18 mouse cellular contexts compared by ENCODE assay signal in the genomic region with DNA sequence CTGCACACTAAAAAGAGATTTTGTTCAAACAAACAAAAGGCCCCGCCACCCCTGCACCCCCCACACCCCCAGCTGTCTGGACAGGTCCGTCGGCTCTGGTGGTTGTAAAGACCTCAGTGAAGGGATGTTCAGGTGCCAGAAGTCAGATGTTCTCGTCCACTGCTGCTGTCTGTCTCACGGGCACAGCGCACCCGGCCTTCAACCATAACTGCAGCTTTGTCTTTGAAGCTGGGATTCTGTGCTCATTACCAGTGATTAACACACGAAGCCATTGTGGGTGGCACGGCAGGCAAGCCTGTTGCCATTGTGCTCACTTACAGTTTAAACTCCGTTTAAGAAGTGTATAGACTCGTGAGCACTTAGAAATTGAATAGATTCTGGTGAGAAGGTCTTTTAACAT.
"Had no signal": no experiment of that assay in that cellular context is flagged by ENCODE, and none has a peak within 500 bp of the region (broad histone marks: within the 10 kb centered on the region; RNA-seq: fewer than 3 reads in every experiment).

No protein-coding gene starts in this region.

- H3K4me2 ChIP-seq: kidney, embryonic 15.5 days; limb, embryonic 12.5 days; limb, embryonic 15.5 days; liver, embryonic 11.5 days; lung, embryonic 14.5 days; midbrain, embryonic 12.5 days; midbrain, embryonic 15.5 days; neural tube, embryonic 12.5 days had no signal

- H3K9me3 ChIP-seq: kidney, embryonic 15.5 days; limb, embryonic 12.5 days; limb, embryonic 15.5 days; midbrain, embryonic 12.5 days; midbrain, embryonic 15.5 days; neural tube, embryonic 12.5 days had no signal

- H3K27me3 ChIP-seq: kidney, embryonic 15.5 days; limb, embryonic 12.5 days; limb, embryonic 15.5 days; midbrain, embryonic 12.5 days; midbrain, embryonic 15.5 days; neural tube, embryonic 12.5 days had no signal

- H3K4me1 ChIP-seq: kidney, embryonic 15.5 days; limb, embryonic 12.5 days; limb, embryonic 15.5 days; midbrain, embryonic 15.5 days had no signal

- DNase-seq: kidney, postnatal 10 days; kidney, postnatal 36 days; layer of hippocampus, postnatal 36 days; left cerebral cortex, postnatal 4 days; liver, postnatal 0 days; lung, embryonic 14.5 days; thymus, adult 18-20 months; thymus, postnatal 36 days had no signal

- H3K4me3 ChIP-seq: kidney, embryonic 15.5 days; limb, embryonic 12.5 days; limb, embryonic 15.5 days; midbrain, embryonic 12.5 days; midbrain, embryonic 15.5 days; neural tube, embryonic 12.5 days had no signal

- H3K9ac ChIP-seq: kidney, embryonic 15.5 days; limb, embryonic 12.5 days; limb, embryonic 15.5 days; liver, embryonic 14.5 days; liver, postnatal 0 days; lung, embryonic 14.5 days; midbrain, embryonic 12.5 days; midbrain, embryonic 15.5 days; neural tube, embryonic 12.5 days had no signal

- H3K36me3 ChIP-seq: kidney, embryonic 15.5 days; limb, embryonic 12.5 days; limb, embryonic 15.5 days; midbrain, embryonic 12.5 days; midbrain, embryonic 15.5 days; neural tube, embryonic 12.5 days had no signal

- H3K27ac ChIP-seq: kidney, embryonic 15.5 days; limb, embryonic 12.5 days; limb, embryonic 15.5 days; liver, embryonic 14.5 days; macrophage; midbrain, embryonic 12.5 days; midbrain, embryonic 15.5 days; neural tube, embryonic 12.5 days had no signal

- ATAC-seq: liver, postnatal 0 days; lung, postnatal 0 days; midbrain, embryonic 15.5 days had no signal
